Mouse (Mus musculus): Measurements from ENCODE around the gene Card10. TPM values are rescaled to one million over a fixed set of nuclear protein-coding genes. Genes with fewer than 3 reads are reported as not detected.

Card10 gene
- polyA plus RNA-seq, 1 experiment from 2014 or later: 1.5 TPM

GRCm38 (mm10) chr15:78846352-78846751 lies 43.5 kb upstream of the Card10 start:
- H3K4me2 ChIP-seq (ENCODE audit: low read depth, low read length): peak overlapping the region; percentile 75; the same call in 1 of the 2 replicates
- peaks cover 28% of the 10 kb centered on the region for H3K4me1 ChIP-seq (ENCODE audit: insufficient read depth)
- H3K9ac ChIP-seq (replicated peaks): no peak overlapping the region
- TF ChIP-seq CTCF (IDR thresholded peaks at IDR 0.05; ENCODE audit: low read depth): no peak
- TF ChIP-seq EP300 (IDR thresholded peaks at IDR 0.05; ENCODE audit: low read depth): no peak
- H3K27me3 ChIP-seq (ENCODE audit: insufficient read depth, low read length): peaks cover 18% of the 10 kb centered on the region
- no peak for DNase-seq
- WGBS (ENCODE audit: insufficient replicate concordance): 61% methylated on average over 8 of the region's 8 CpGs
- H3K36me3 ChIP-seq (replicated peaks; ENCODE audit: insufficient read depth, low read length): peaks cover 16% of the 10 kb centered on the region
- no peak for ATAC-seq
- H3K9me3 ChIP-seq (ENCODE audit: low read length): no peaks in the 10 kb centered on the region
- H3K4me3 ChIP-seq (ENCODE audit: low read depth, low read length): no peak overlapping the region
- H3K27ac ChIP-seq (ENCODE audit: low read depth): no peak overlapping the region

- H3K27me3 ChIP-seq (ENCODE audit: insufficient read depth, low read length): peaks cover 18% of the 10 kb centered on the region
- WGBS (ENCODE audit: insufficient replicate concordance): 50% methylated on average over 8 of the region's 8 CpGs
- H3K4me1 ChIP-seq (ENCODE audit: insufficient read depth): peaks cover 28% of the 10 kb centered on the region
- peak overlapping the region; percentile 55; the same call in 1 of the 2 replicates for H3K27ac ChIP-seq (ENCODE audit: low read depth)
- no peaks in the 10 kb centered on the region for H3K9me3 ChIP-seq (ENCODE audit: low read length)
- no peak for ATAC-seq
- peaks cover 16% of the 10 kb centered on the region for H3K36me3 ChIP-seq (replicated peaks; ENCODE audit: insufficient read depth, low read length)
- peak overlapping the region; percentile 75 for H3K4me2 ChIP-seq (ENCODE audit: low read depth, low read length)
- H3K4me3 ChIP-seq (ENCODE audit: low read depth, low read length): no peak overlapping the region
- no peak for TF ChIP-seq EP300 (IDR thresholded peaks at IDR 0.05; ENCODE audit: low read depth)
- no peak for TF ChIP-seq CTCF (IDR thresholded peaks at IDR 0.05; ENCODE audit: low read depth)
- no peak for DNase-seq
- peak overlapping the region; percentile 51 for H3K9ac ChIP-seq (replicated peaks)
Observed at GRCm38 (mm10) chr15:78845867-78846266, 43.0 kb upstream of the Card10 start.

- Histone ChIP-seq H3K36me3 (replicated peaks; ENCODE audit: insufficient read depth, low read length) (peaks cover 16% of the 10 kb centered on the region), H3K4me1 (ENCODE audit: insufficient read depth) (peaks cover 23% of the 10 kb centered on the region), H3K27me3 (ENCODE audit: insufficient read depth, low read length) (peaks cover 18% of the 10 kb centered on the region), H3K4me3 (ENCODE audit: low read depth, low read length) (no peak overlapping the region), H3K27ac (ENCODE audit: low read depth) (peak overlapping the region; percentile 55), H3K9me3 (ENCODE audit: low read length) (no peaks in the 10 kb centered on the region), H3K4me2 (ENCODE audit: low read depth, low read length) (peak overlapping the region; percentile 75), H3K9ac (replicated peaks) (peak overlapping the region; percentile 51)
- 58% methylated on average over 11 of the region's 11 CpGs for WGBS (ENCODE audit: insufficient replicate concordance)
- ATAC-seq (no peak), DNase-seq (no peak)
- TF ChIP-seq EP300 (IDR thresholded peaks at IDR 0.05; ENCODE audit: low read depth) (no peak), CTCF (IDR thresholded peaks at IDR 0.05; ENCODE audit: low read depth) (no peak)
Observed at GRCm38 (mm10) chr15:78845321-78845720, 42.5 kb upstream of the Card10 start.

GRCm38 (mm10) chr15:78844791-78845190 lies 41.9 kb upstream of the Card10 start:
- ATAC-seq (no peak), DNase-seq (no peak)
- Histone ChIP-seq H3K4me3 (ENCODE audit: low read depth, low read length) (0 out of 2 replicates have a peak overlapping the region, but pooled peaks have one; percentile 9), H3K27me3 (ENCODE audit: insufficient read depth, low read length) (peaks cover 18% of the 10 kb centered on the region), H3K4me1 (ENCODE audit: insufficient read depth) (peaks cover 26% of the 10 kb centered on the region), H3K9me3 (ENCODE audit: low read length) (no peaks in the 10 kb centered on the region), H3K27ac (ENCODE audit: low read depth) (peak overlapping the region; percentile 97; the same call in 1 of the 2 replicates), H3K9ac (replicated peaks) (peak overlapping the region; percentile 28; the same call in 1 of the 2 replicates), H3K36me3 (replicated peaks; ENCODE audit: insufficient read depth, low read length) (peaks cover 16% of the 10 kb centered on the region), H3K4me2 (ENCODE audit: low read depth, low read length) (peak overlapping the region; percentile 75)
- TF ChIP-seq EP300 (IDR thresholded peaks at IDR 0.05; ENCODE audit: low read depth): no peak
- TF ChIP-seq CTCF (IDR thresholded peaks at IDR 0.05; ENCODE audit: low read depth): 0 out of 2 replicates have a peak, but pooled peaks have one; percentile 9
- WGBS (ENCODE audit: insufficient replicate concordance): 32% methylated on average over 9 of the region's 9 CpGs

GRCm38 (mm10) chr15:78843581-78844469 lies 41.0 kb upstream of the Card10 start:
- ATAC-seq (peak; percentile 16), DNase-seq (peak; percentile 71)
- Histone ChIP-seq H3K27me3 (ENCODE audit: insufficient read depth, low read length) (peaks cover 18% of the 10 kb centered on the region), H3K4me1 (ENCODE audit: insufficient read depth) (peaks cover 29% of the 10 kb centered on the region), H3K4me2 (ENCODE audit: low read depth, low read length) (peak overlapping the region; percentile 75), H3K27ac (ENCODE audit: low read depth) (peak overlapping the region; percentile 97), H3K9me3 (ENCODE audit: low read length) (no peaks in the 10 kb centered on the region), H3K4me3 (ENCODE audit: low read depth, low read length) (peak overlapping the region; percentile 68), H3K9ac (replicated peaks) (peak overlapping the region; percentile 80), H3K36me3 (replicated peaks; ENCODE audit: insufficient read depth, low read length) (peaks cover 9% of the 10 kb centered on the region)
- TF ChIP-seq EP300 (IDR thresholded peaks at IDR 0.05; ENCODE audit: low read depth) (0 out of 2 replicates have a peak, but pooled peaks have one; percentile 1), CTCF (IDR thresholded peaks at IDR 0.05; ENCODE audit: low read depth) (peak; percentile 37; the same call in 1 of the 2 replicates)
- WGBS (ENCODE audit: insufficient replicate concordance): 19% methylated on average over 21 of the region's 21 CpGs
